Mouse (Mus musculus) kidney, embryonic 14.5 days (tissue): ENCODE measurements at regions not wholly inside any gene's neighbourhood (a gene's known extent, or its start where the extent isn't known, plus 50 kb on each side); places are given as distances from the start of the nearest gene placed in this dataset.

Source experiments
- ATAC-seq: fragments of 200-750 bp; cut with Nextera tagmentation; 2 replicates; pipeline ENCODE4 v1.8.0; 2017; ENCODE audit warnings: moderate number of reproducible peaks, mild to moderate bottlenecking, moderate TSS enrichment, moderate library complexity; ENCODE audit not compliant: low FRiP score, low TSS enrichment
- H3K27ac ChIP-seq: fragments of 300-500 bp; sonication (generic); 2 replicates; pipeline ENCODE4 v1.5.1; 2014; ENCODE audit warnings: low read depth, mild to moderate bottlenecking, low read length, moderate library complexity, mixed read lengths
- H3K27me3 ChIP-seq: fragments of 300-500 bp; sonication (generic); 2 replicates; pipeline ENCODE4 v1.6.1; 2014; ENCODE audit warnings: mild to moderate bottlenecking, low read length; ENCODE audit not compliant: control insufficient read depth, insufficient read depth
- H3K36me3 ChIP-seq: fragments of 300-500 bp; sonication (generic); 2 replicates; pipeline ENCODE4 v1.6.1; 2014; ENCODE audit warnings: low read length, mixed read lengths; ENCODE audit not compliant: control insufficient read depth, insufficient read depth
- H3K4me1 ChIP-seq: fragments of 300-500 bp; sonication (generic); 2 replicates; pipeline ENCODE4 v1.6.1; 2014; ENCODE audit warnings: low read length, mixed read lengths; ENCODE audit not compliant: control insufficient read depth, insufficient read depth
- H3K4me2 ChIP-seq: fragments of 300-500 bp; sonication (generic); replicated peaks from 2 replicates; pipeline ENCODE4 v1.6.1; 2014; ENCODE audit warnings: low read depth, mild to moderate bottlenecking, low read length
- H3K4me3 ChIP-seq: fragments of 300-500 bp; sonication (generic); 2 replicates; pipeline ENCODE4 v1.5.1; 2014; ENCODE audit warnings: mild to moderate bottlenecking, low read length
- H3K9ac ChIP-seq: fragments of 300-500 bp; sonication (generic); 2 replicates; pipeline ENCODE4 v1.6.1; 2014; ENCODE audit warnings: low read depth, mild to moderate bottlenecking, low read length, moderate library complexity
- H3K9me3 ChIP-seq: fragments of 300-500 bp; sonication (generic); 2 replicates; pipeline ENCODE4 v1.6.1; 2016; ENCODE audit warnings: low read length; ENCODE audit not compliant: control insufficient read depth
- WGBS: fragments of 180-500 bp; shearing (Covaris S2); extraction: QIAGEN DNeasy Blood & Tissue Kit; methylation state at CpG from one replicate; pipeline ENCODE4 v1.1.7; 2014; 5-methylcytosine and 5-hydroxymethylcytosine counted together

- Histone ChIP-seq H3K4me2 (no peak overlapping the region), H3K4me3 (no peak overlapping the region), H3K9me3 (no peaks in the 10 kb centered on the region), H3K4me1 (no peaks in the 10 kb centered on the region), H3K9ac (no peak overlapping the region), H3K27me3 (no peaks in the 10 kb centered on the region), H3K27ac (no peak overlapping the region), H3K36me3 (no peaks in the 10 kb centered on the region)
- 72% methylated on average over 2 of the region's 2 CpGs for WGBS
- no peak for ATAC-seq
These were observed 185.6 kb upstream of the Fam3c start for GRCm38 (mm10) chr6:22541603-22542002.

GRCm38 (mm10) chr6:22538254-22538653 lies 182.2 kb upstream of the Fam3c start:
- Histone ChIP-seq H3K9ac (no peak overlapping the region), H3K9me3 (no peaks in the 10 kb centered on the region), H3K36me3 (no peaks in the 10 kb centered on the region), H3K27ac (no peak overlapping the region), H3K4me2 (no peak overlapping the region), H3K27me3 (no peaks in the 10 kb centered on the region), H3K4me3 (no peak overlapping the region), H3K4me1 (no peaks in the 10 kb centered on the region)
- no peak for ATAC-seq
- WGBS: 89% methylated on average over 4 of the region's 4 CpGs

GRCm38 (mm10) chr6:22524384-22524783 lies 168.3 kb upstream of the Fam3c start:
- H3K4me1 ChIP-seq: no peaks in the 10 kb centered on the region
- H3K9ac ChIP-seq: no peak overlapping the region
- H3K27me3 ChIP-seq: no peaks in the 10 kb centered on the region
- no peaks in the 10 kb centered on the region for H3K9me3 ChIP-seq
- ATAC-seq: no peak
- no peak overlapping the region for H3K27ac ChIP-seq
- no peaks in the 10 kb centered on the region for H3K36me3 ChIP-seq
- no peak overlapping the region for H3K4me2 ChIP-seq
- no peak overlapping the region for H3K4me3 ChIP-seq
- 85% methylated on average over 3 of the region's 3 CpGs for WGBS

DNA sequence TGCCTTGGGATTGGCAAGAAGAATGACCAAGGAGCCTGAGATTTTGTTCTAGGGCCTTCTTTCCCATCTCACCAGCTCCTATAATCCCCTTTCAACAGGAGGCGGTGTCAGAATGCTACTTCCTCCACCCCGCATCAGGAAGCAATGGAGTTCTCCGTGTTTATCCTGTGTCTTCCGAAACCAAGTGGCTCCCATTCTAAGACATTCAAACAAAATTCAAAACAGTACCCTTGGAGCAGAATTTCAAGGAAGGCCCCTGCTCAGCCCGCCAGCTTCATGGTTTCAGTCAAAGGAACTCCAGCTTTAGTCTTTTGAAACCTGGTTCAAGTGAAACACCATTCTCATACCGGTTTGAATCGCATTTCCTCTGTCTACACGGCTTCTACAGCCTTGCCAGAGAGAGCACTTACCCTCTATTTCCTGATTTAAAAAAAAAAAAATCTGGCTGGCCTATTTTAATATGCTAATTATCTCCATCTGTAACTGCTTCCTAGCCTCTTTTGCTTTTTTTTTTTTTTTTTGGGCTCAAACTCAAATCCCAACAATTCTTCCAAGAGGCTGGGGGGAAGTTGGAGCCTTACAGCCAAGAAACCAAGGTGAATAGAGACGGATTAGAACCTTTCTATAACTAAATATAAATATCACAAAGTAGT lies 167.7 kb upstream of the Fam3c start:
- Histone ChIP-seq H3K9ac (no peak overlapping the region), H3K4me3 (no peak overlapping the region), H3K27ac (no peak overlapping the region), H3K4me1 (no peaks in the 10 kb centered on the region), H3K9me3 (no peaks in the 10 kb centered on the region), H3K27me3 (no peaks in the 10 kb centered on the region), H3K36me3 (no peaks in the 10 kb centered on the region), H3K4me2 (no peak overlapping the region)
- ATAC-seq: no peak
- WGBS: 79% methylated on average over 9 of the region's 9 CpGs

DNA sequence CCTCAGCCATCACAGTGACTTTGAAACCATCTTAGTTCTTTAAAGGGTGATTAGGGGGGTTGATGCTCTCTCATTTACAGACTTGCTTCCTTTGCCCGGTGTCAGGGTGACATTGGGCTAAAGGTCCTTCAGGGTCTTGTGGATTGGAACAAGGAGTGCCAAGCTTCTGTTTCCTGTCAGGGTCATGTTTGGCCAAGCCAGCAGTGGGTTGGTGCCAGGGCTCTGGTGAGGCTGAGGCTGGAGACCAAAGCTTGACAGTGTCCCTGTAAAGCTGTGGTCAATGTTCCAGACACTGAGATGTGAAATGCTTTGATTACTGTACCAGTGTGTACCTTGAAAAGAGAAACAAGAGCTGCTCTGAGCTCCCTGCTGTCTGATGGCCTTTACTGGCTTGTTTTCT lies 150.8 kb upstream of the Fam3c start:
- Histone ChIP-seq H3K4me3 (no peak overlapping the region), H3K36me3 (no peaks in the 10 kb centered on the region), H3K4me2 (no peak overlapping the region), H3K4me1 (no peaks in the 10 kb centered on the region), H3K9me3 (no peaks in the 10 kb centered on the region), H3K27ac (no peak overlapping the region), H3K9ac (no peak overlapping the region), H3K27me3 (no peaks in the 10 kb centered on the region)
- ATAC-seq: no peak
- 83% methylated on average over 1 of the region's 1 CpGs for WGBS

GRCm38 (mm10) chr6:22497306-22497705 lies 141.3 kb upstream of the Fam3c start:
- Histone ChIP-seq H3K27ac (no peak overlapping the region), H3K9ac (no peak overlapping the region), H3K4me3 (no peak overlapping the region), H3K36me3 (no peaks in the 10 kb centered on the region), H3K4me1 (no peaks in the 10 kb centered on the region), H3K9me3 (no peaks in the 10 kb centered on the region), H3K4me2 (no peak overlapping the region), H3K27me3 (no peaks in the 10 kb centered on the region)
- 84% methylated on average over 9 of the region's 9 CpGs for WGBS
- ATAC-seq: no peak

DNA sequence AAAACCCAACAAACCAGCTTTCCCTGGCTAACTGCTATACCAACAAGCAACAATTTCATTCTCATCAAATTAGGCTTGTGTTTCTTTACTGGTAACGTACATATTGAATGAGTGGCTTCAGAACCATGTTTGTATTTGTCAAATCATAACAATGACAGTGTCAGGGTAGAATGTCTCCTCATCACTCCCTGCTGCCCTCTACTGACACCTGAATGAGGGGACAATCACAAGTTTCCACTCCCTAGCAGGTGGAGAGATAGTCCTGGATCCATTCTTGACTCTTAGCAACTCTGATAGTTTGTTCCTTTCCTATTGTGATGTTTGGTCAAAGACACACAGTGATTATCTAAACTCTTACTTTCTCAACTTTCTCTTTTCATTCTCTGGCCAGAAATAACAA lies 140.4 kb upstream of the Fam3c start:
- no peaks in the 10 kb centered on the region for H3K27me3 ChIP-seq
- H3K27ac ChIP-seq: no peak overlapping the region
- H3K4me3 ChIP-seq: no peak overlapping the region
- no peaks in the 10 kb centered on the region for H3K4me1 ChIP-seq
- WGBS: 86% methylated on average over 1 of the region's 1 CpGs
- no peaks in the 10 kb centered on the region for H3K9me3 ChIP-seq
- no peak overlapping the region for H3K9ac ChIP-seq
- H3K36me3 ChIP-seq: no peaks in the 10 kb centered on the region
- no peak overlapping the region for H3K4me2 ChIP-seq
- ATAC-seq: no peak

DNA sequence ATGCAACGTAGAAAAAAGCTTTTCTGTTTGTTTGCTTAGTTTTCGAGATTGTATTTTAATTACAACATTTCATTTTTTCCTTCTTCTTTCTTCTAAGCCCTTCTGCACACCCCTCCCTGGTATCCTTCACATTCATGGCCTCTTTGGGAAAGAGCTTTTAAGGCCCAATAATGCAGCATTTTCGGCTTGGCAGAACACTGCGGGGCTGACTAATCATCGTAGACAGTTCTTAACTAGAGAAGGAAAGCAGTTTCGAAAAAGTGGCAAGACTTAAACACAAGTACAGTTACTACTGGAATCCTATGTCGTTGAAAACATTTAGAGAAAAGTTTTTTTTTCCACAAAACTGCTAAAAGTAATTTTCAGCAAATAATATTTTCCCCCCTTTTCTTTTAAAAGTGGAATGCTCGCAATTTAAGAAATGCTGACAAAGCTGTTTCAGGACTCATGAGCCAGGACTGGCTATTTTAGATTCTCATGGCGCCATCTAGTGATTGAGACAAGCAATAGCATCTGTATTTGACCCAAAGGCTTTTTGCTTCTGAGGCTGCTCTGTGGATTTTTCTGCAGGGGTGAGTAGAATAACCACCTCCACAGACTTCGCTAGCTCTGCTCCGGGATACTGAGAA lies 137.7 kb upstream of the Fam3c start:
- ATAC-seq: peak; percentile 60; the same call in 1 of the 2 replicates
- Histone ChIP-seq H3K9me3 (no peaks in the 10 kb centered on the region), H3K27ac (no peak overlapping the region), H3K4me1 (no peaks in the 10 kb centered on the region), H3K9ac (no peak overlapping the region), H3K36me3 (no peaks in the 10 kb centered on the region), H3K4me2 (no peak overlapping the region), H3K4me3 (no peak overlapping the region), H3K27me3 (no peaks in the 10 kb centered on the region)
- WGBS: 43% methylated on average over 11 of the region's 11 CpGs

GRCm38 (mm10) chr6:22492896-22493295 lies 136.9 kb upstream of the Fam3c start:
- Histone ChIP-seq H3K27me3 (no peaks in the 10 kb centered on the region), H3K36me3 (no peaks in the 10 kb centered on the region), H3K4me1 (no peaks in the 10 kb centered on the region), H3K4me3 (no peak overlapping the region), H3K9ac (no peak overlapping the region), H3K4me2 (no peak overlapping the region), H3K9me3 (no peaks in the 10 kb centered on the region), H3K27ac (no peak overlapping the region)
- no peak for ATAC-seq
- 88% methylated on average over 17 of the region's 17 CpGs for WGBS
